Mouse (Mus musculus) adrenal gland, postnatal 10 days (tissue): ENCODE measurements at regions not wholly inside any gene's neighbourhood (a gene's known extent, or its start where the extent isn't known, plus 50 kb on each side); places are given as distances from the start of the nearest gene placed in this dataset.

ENCODE experiments used
- DNase-seq: peaks from one replicate; pipeline ENCODE4 v3.0.0; 2021; ENCODE audit warnings: mixed read lengths

DNA sequence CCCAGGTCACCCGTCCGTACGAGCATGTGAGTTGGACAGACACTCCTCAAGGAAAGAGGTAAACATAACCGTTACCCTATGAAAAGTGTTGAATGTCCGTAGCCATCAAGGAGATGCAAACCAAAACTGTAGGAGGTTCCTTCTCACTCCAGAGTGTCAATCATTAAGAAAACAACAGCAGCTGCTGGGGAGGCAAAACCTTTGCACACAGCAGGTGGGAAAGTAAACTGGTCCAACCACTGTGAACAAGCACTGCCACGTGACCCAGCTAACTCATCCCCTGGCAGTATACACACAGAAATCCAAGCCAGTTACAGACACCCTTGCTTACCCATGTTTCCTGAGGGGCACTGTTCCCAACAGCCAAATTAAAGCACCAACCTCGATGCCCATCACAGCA, 54.7 kb upstream of the Irx5 start:
- no peak for DNase-seq

DNA sequence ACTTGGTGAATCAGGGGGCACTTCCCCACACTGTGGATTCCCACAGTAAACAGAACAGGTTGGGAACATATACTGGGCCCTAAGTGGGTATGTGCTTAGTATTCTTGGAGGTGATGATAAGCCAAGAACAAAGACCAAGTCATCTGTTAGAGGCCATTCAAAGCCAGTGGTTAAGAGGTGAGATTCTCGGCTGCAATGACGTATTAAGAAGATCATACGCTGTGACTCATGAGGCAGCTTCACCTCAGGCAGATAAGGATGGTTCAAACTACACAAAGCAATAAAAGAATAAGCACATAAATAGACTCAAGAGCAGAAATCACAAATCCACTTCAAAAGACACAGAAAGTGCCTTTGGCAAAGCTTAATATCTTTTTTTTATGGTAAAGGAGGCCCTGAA, 56.4 kb upstream of the Irx5 start:
- DNase-seq = no peak

DNA sequence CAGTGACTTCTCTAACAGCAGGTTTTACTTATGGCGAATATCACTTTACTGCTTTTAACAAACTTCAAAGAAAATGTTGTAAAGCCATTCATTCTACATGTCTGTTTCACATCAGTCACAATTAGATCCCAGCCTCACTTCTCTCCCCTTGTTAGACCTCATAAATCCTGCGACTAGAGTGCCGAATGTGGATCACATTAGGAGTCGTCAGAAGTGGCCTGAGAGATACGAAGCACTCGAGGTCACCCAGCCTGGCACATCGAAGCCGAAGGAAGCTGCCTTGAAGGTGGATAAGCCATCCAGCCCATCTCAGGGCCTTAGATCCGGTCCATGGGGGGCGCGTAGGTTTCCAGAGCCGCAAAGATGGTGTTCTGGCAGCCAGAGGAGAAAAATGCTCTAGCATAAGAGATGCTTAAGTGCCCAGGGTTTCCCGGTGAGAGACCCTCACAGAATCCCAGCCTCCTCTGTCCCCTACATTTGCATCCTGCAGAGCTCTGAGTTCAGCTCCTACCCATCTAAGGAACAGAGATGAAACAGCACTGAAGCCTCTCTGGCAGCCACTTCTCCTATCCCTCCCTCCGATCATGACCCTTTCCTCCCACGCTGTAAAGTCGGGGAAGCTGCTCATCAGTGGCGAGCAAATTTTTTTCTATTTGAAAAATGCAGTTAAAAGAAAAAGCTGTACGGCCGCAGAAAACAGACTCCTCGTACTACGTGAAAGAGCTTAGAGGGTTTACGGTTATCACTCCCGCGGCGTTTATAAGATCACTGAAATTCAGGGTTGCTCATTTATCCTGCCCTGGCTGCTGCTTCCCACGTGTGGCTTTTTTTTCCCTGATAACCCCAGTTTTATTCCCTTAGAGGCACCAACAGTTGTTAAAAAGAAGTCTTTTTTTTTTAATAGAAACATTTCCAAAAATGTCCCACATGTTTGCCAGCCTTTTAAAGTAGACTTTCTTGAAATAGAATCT, 70.3 kb upstream of the Irx5 start:
- no peak for DNase-seq

DNA sequence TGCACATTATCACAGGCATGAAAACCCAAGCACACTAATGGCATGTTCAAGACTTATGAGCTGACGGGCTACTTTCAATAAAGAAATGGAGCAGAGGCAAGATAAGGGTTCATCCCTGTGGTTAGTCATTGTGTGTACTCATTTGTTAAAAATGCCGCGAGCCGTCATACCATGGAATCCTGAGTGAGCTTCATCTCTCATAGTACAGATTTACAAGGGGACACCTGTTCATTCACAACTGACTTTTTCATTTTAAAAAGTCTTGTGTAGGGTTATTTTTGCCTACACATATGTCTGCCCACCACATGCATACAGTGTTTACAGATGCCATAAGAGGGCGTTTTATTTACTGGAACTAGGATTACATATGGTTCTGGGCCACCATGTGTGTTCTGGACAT, 81.7 kb upstream of the Irx5 start:
- no peak for DNase-seq

DNA sequence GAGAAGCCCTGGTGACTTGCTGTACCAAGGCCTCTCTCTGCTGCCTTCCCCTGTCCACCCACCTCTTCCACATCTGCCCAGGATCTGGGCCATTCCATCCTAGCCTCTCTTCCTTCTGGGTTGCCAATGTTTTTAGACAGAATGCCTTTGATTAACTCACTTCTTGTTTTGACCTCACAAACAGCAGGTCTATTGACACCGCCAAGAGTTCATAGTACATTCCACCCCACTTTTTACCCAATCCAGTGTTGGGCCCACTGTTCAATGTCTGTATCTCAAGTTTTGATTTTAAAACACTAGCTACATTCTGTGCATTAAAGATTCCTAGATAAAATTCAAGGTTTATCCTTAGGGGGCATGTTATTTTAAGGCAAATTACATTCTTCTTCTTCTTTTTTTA, 84.7 kb upstream of the Irx5 start:
- DNase-seq = no peak

DNA sequence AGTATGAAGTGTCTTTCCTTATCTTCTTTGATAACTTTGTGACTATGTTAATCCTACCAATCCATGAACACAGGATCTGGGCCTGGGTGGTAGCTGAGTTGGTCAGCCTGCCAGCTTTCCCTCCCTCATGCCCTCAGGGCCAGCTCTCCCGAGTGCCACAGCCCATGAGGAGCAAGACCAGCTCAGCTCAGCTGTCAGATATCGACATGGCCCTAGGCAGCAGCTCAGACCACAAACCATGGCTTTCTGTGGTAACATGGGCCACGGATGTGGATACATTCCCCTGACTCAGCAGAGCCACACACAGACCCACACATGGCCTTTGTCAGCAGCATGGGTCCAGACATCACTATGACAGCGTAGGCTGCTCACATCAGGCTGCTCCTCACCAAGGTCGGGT, 85.4 kb upstream of the Irx5 start:
- no peak for DNase-seq

DNA sequence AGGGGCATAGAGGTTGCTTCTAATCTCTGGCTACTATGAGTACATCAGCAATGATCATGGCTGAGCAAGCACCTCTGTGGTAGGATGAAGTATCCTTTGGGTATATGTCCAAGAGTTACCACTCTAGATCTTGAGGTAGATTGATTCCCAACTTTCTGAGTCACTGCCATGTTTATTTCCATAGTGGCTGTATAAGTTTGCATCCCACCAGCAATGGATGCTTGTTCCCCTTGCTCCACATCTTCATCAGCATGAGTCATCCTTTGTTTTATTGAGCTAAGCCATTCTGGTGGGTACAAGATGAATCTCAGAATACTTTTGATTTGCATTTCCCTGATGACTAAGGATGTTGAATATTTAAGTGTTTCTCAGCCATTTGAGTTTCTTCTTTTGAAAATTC, 86.8 kb upstream of the Irx5 start:
- DNase-seq = no peak

DNA sequence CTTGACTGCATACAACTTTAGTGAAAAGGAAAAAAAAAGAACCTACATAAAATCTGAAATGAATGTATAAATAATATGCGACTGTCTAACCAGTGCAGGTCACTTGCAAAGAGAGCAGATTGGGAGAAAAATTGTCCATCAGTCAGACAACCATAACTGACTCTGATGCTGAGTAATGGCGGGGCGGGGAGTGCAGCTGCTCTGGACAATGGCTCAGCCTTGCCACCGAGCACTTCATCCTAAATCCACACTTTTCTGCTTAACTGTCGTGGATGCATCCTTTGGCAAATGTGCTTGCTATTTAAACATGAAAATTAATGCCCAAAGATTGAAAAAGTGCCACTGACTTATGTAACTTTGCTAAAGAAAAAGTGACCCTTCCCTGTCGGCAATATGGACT, 90.0 kb upstream of the Irx5 start:
- no peak for DNase-seq

DNA sequence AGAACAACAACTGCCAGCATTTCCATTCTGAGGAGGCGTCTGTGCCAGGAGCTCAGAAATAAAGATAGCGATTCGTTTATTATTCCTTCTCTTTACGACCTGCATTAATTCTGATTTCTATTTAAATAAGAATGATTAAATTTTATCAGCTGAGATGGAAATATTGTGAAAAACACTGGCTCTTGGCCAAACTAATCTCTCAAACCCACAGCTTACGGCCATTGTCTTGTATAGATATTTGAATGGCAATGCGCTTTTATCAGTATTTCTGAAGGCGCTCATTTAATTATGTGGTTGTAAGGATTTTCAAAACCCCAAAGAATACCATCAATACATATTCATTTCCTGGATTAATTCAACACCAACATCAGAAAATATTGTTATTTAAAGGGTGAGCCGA, 97.4 kb upstream of the Irx5 start:
- DNase-seq = no peak

DNA sequence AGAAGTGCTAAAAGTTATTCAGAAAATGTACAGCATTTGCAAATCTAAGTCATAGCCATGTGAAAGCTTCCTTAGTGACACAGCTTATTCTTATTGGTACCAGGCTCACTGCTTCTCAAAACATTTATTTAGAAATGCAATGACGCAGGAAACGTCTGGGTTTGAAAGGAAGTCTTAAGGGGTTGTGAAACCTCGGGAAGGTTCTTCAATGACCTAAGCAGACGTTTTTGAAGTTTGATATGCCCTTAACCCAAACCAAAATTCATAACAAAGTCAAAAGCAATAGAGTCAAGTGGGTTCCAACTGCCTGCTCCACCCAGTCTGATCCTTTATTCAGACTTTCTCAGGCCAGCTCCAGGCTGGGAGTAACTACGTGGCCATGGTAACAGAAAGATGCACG, 99.2 kb upstream of the Irx5 start:
- DNase-seq = no peak

DNA sequence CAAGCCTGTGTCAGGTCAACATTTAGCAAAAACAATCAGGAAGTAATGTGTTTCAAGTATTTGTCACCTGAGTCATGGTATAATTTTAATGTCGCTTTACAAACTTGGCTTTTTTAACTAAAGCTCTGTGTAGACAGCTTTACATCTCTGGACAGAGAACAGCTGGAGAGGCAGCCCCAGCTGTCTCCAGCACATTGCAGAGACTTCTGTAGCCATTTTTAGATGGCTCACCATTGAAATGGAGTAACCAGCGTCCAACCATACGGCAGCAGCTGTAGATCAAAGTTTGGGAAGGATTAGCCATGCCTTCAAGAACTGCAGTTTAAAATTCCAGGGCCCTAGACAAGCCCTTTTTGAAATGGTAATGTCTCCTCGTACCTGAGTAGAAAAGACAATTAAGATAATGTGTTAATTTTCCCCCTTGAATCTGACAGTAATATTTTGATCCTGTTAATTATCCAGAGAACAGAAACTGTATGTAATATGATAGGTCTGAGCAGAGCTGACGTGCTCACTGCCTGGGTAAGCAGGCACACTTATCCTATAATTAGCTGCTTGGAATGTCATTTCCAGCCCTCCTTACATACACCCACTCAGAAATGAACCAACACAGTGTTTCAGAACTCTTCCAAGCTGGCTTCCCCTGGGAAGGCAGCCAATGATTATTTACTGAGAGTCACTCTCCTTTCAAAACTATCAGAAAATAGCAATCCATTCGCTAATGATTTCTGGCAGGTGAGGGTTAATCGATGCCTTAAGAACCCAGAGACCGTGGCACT, 104.6 kb upstream of the Irx5 start:
- no peak for DNase-seq

DNA sequence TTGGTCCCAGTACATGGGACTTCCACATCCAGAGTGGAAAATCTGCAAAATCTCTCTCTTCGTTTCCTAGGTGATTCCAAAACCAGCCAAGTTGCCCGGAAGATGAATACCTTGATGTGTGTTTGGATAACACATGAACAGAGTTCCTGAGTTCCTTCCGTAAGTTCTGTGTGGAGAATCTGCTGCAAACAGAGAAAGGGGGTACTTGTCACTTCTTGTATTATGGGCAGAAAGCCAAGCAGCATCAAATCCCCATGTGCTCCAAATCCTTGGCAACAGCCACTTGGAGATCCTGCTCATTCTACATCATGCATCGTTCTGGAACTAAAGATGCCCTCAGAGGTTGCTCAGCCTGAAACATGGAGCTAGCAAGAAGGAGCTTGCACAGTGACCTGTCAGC, 111.1 kb upstream of the Irx5 start:
- DNase-seq = no peak

DNA sequence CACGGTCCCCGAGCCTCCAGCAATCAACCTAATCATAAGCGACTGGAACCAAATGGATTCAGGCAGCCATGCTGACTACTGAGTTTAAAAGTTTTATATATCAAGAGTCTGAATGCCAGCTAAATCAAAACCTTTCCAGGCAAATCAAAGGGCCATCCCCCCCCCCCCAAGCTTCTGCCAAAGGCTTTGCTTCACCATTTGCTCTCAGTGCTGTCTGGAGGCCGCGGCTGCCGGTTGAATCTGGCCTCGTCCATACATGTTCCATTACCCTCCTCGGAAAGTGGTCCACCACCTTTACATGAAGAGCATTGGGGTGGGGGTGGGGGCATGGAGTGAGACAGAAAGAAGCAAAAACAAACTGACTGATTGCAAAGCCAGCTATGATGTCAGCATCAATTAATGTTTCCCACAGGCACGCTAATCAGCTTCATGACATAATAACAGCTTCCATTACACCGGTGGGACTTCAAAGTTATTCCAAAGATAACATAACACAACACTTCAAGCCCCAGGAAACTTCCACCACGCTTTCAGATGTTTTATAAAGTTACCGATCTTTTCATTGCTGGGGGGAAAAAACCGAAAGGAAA, 116.6 kb upstream of the Irx5 start:
- no peak for DNase-seq

DNA sequence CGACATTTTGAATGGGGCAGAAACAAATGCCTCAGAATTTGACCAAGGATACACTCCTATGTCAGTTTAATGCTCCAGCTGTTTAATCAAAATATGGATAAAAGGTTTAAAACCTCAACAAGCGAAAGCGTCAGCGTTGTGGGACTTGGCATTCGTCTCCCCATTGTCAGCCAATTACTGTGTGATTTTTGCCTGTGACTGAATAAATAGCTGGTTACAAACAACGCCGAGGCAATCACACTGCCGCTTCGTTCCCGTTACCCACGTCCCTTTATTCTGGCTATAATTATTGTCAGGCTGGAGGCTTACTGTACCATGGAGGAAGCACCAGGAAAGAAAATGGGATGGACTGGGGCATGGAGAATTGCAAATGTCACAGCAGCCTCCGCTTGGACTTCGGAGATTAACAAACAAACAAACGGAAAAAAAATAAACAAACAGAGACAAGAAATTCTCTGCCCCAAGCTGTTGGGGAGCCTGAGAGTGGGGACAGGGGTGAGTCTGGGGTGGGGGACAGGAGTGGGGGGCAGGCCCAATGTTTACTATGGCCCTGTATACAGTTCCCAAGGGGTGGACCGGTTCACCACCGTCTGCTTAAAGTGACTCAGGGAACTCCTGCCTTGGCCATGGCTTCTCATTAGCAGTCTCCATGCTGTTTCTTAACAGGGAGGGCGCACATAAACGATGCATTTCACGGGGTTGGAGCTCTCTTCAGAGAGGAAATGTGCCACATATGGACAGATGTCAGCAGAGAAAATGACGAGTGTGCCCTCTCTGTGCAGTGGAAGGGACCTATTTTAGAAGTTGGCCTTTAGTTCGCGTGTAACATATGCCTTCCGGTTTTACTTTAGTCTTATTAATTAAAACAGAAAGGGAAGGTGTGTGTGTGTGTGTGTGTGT, 125.8 kb upstream of the Irx5 start:
- DNase-seq = no peak

DNA sequence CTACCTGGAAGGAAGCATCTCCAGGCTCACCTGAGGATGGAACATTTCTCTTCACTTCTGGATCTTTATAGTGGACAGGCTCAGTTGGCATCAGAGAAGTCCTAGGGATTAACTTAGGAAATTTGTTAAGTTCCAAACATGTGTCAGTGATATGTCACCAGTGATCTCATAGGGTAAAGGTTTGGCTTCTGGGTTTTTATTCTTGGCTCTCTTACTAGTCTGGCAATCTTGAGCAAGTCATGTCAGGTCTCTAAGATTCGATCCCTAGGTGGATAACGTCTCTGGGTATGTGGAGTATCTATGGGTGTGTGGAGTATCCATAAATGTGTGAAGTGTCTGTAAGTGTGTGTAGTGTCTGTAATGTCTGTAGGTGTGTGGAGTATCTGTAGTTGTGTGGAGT, 127.9 kb upstream of the Irx5 start:
- no peak for DNase-seq

DNA sequence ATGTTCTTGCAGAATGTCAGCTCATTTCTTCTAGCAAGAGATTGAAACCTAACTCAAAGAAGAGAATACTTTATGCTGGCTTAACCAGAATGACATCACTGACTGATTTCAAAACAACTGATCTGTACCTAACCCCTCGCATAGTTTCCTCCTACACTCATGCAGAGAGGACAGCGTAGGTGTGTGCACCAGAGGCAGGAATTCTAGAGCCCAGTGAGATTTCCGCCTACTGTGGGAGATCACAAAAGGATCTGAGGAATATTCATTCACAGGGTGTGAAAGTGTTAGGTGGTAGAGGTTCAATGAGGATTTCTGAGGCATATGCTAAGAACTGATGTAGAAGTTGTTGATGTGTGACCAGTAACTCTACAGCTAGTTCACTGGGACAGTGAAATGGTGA, 132.5 kb upstream of the Irx5 start:
- DNase-seq = no peak

DNA sequence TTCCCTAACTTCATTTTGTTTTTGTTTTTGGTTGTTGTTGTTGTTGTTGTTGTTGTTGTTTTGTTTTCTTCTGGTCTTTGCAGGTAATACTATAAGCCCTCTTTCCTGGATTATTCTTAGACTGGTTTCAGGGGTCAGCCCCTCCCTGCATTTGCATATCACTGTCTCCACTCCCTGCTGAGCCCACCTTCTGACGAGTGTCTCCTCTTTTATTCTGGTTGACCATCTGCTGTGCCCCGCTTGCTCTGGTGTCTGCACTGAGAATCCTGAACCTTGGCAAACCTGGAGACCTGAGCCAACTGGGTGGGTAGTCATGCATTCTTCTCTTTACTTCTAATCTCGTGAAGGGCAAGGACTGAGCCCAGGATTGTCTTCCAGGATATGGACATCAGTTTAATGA, 134.4 kb upstream of the Irx5 start:
- no peak for DNase-seq

DNA sequence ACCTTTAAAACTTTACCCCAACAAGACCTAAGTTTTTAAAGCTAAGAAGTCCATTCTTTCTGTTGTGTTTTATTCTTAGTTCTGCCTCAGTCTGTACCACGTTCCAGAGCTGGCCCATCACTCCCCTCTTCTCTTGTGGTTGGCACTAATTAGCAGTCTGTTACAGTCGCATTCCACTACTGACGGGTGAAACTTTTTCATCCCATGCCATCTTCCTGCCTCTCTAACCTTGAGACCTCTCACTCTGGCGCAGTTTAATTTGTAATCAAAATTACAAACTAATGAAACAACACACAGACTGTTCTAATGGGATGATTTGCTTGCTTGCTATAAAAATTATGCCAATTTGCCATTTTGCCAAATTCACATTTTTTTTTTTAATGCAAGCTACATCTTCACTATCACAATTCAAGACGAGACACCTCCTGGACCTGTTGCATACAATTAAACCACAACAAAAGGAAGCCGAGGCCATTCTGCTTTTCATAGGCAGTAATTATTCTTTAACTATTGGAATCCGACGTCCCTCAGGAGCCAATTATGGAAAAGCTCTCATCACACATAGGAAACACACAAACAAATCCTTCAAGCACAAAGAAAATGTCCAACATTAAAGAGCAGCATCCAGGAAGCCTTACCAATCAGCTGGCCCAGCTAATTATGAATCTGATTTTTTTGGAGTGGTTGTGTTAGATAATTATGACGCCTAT, 138.1 kb upstream of the Irx5 start:
- DNase-seq = no peak

DNA sequence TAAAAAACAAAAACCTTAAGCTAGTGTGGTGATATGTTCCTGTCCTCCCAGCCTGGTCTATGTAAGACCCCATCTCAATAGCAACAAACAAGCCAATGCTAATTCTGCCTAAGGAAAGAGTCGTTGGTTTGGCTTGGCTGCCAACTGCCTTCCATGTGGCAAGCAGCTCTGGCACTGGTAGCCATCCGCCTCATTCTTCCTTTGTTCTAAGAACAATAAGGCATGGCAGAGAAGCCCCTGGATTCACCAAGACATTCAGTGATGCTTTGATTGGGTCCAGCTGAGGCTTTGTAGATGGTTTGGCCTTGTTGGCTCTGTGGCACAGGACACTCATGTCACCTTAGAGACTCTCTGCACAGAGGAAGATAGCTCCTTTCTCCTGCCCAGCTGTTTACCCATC, 139.9 kb upstream of the Irx5 start:
- DNase-seq = no peak

DNA sequence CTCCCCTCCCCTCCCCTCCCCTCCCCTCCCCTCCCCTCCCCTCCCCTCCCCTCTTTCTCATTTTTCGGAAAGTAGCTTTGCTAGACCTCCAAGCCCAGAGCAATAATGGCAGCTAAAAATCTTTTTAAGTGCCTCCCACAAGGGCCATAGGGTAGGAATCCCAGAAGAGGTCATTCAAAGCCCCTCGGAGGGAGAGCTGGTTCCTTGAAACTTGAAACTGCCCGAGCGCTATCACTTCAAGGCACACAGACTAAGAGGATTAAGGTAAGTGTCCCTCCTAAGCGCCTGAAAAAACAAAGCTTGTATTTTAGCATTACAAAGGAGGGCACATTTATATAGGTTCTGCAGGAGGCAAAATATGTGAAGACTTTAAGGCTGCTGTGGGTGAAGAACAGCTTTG, 141.2 kb upstream of the Irx5 start:
- DNase-seq = no peak

DNA sequence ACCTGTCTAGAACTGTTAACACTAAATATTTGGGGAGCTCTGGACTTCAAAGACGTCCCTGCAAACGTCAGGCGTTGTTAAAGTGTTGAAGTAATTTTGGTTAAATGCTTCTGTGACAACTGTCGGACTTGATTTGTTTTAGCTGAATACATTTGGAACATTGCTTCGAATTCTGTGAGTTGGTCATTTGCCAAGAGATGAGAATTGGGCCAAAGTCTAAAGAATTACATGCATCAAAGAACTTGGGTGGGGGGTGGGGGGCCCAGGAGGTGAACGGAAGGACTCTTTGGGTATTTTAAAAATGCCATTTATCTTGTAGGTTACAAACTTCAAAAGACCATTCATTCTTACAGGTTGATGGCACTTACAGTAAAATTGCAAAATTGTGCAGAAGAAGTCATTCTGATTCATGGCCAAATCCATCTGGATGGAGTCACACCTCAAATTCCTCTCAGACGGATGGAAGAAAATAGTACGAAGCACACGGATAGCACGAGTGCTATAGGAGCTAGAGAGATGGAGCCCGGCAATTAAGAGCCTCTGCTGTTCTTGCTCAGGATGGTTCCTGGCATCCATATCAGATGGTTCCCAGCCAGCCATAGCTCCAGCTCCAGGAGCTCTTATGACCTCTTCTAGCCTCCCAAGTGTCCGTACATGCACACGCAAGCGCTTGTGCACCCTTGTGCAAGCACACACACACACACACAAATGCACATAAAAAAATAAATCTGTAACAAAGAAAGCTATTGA, 144.5 kb upstream of the Irx5 start:
- DNase-seq = no peak
